Mouse (Mus musculus) Patski (cell line): Measurements from ENCODE around the gene Wdfy1. TPM values are rescaled to one million over a fixed set of nuclear protein-coding genes. Genes with fewer than 3 reads are reported as not detected.

Experiments
- ATAC-seq: fragments of 100-300 bp; one replicate; pipeline ENCODE4 v1.8.0; 2021
- CTCF ChIA-PET: fragments of 350-600 bp; sonication (Branson Sonifier 250); formaldehyde crosslinking; loops from one replicate; lab custom pipeline; 2022; ENCODE audit warnings: inconsistent platforms; lab: Charles Lee
- POLR2A ChIA-PET: fragments of 350-600 bp; sonication (Branson Sonifier 250); formaldehyde crosslinking; loops from one replicate; lab custom pipeline; 2022; ENCODE audit warnings: antibody characterized with exemption, inconsistent platforms; lab: Charles Lee
- DNase-seq: peaks from one replicate; pipeline ENCODE4 v3.0.0-alpha.2; 2011; ENCODE audit warnings: low read depth, low spot score
- H3K27me3 ChIP-seq: fragments of 371-371 bp; one replicate; pipeline ENCODE4 v1.5.1; 2021
- CTCF ChIP-seq: fragments of 100-300 bp; IDR thresholded peaks from one replicate; pipeline ENCODE4 v1.5.1; 2021
- in situ Hi-C: fragments of 300-500 bp; cut with MboI; formaldehyde crosslinking; loops from 3 replicates; pipeline ENCODE4 v1.11.1; 2018; ENCODE audit warnings: low pct_unique_long_range_greater_than_20kb, mixed read lengths
- polyA plus RNA-seq: library from polyadenylated mRNA; unstranded; gene quantifications from one replicate; pipeline ENCODE4 v1.2.3, GENCODE M21; 2021

Gene Wdfy1
- polyA plus RNA-seq = 37.1 TPM

DNA sequence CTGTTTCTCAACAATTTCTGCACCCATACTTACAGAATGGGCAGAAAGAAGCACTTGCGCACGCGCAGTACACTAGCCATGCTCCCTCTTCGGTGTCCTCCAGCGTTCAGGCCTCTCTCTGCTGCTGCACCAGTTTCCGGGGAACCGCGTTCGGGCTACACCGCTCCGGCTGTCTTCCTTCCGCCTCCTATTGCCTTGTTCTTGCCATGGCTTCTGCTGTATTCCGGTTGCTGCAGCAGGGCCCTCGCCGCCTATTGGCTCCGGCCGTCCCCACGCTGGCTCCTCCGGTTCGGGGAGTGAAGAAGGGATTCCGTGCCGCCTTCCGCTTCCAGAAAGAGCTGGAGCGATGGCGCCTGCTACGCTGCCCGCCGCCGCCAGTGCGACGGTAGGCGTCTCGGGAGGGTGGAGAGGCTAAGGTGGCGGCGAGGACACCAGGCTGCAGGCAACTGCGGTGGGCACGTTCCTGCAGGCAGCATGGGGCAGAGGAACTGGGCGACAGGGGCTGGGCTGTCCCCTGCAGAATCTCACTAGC lies at the start of gene Wdfy1, which contains the start of gene Mrpl44:
Gene Wdfy1 (minus strand): TSS at position 217 of the 532 bp plus-strand sequence.
Gene Mrpl44 (plus strand): TSS at position 92 of the 532 bp plus-strand sequence.
- ChIA-PET CTCF (no interaction called here), POLR2A (interaction anchor here (0.6 to 1.9 kb wide), 2 partner anchors 14 to 1055 kb away, joined by 3 to 4 read pairs; no protein-coding TSS in a partner anchor)
- DNase-seq (peak; percentile 80), ATAC-seq (peak; percentile 97)
- in situ Hi-C loops = no loop called here
- no peaks in the 10 kb centered on the region for H3K27me3 ChIP-seq
- no peak for TF ChIP-seq CTCF

DNA sequence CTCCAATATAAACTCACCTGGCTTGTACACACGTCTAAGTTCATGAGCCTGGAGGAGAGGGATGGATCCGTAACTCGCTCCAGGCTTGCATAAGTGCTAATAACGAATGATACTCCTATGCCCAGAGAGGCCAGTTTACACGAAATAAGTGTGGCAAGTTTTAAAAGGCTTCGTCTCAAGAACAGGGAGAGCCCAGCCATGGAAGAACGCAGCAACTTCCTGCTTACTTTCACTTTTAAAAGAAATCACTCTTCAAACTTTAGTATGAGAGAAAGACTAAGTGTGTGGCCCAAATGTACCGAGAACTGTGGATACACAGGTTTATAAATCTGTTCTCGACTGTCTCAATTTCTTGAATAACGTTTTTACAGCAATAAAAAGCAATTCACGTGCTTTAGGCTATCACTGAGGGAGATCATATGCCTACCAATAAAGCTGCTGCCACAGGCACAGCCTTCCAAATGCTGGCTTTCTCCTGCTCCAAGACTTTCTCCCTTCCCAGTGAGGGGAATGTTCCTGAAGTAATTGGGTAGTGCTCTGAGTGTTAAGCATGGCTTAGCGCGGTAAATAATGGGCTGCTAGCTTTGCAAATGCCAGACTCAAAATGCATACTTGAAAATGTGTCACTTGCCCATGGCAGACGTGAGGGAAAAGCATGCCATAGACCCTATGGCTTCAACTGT lies 48.1 kb upstream of the Wdfy1 start:
- DNase-seq = no peak
- CTCF ChIA-PET = no interaction called here
- in situ Hi-C loops = no loop called here
- peaks cover 4% of the 10 kb centered on the region for H3K27me3 ChIP-seq
- no peak for ATAC-seq
- no peak for TF ChIP-seq CTCF
- POLR2A ChIA-PET = no interaction called here

GRCm38 (mm10) chr1:79822806-79823525 lies 47.0 kb upstream of the Wdfy1 start:
- ATAC-seq = peak; percentile 79
- in situ Hi-C loops = no loop called here
- no peaks in the 10 kb centered on the region for H3K27me3 ChIP-seq
- CTCF ChIA-PET = no interaction called here
- DNase-seq = no peak
- POLR2A ChIA-PET = no interaction called here
- no peak for TF ChIP-seq CTCF

GRCm38 (mm10) chr1:79819296-79819879 lies 43.4 kb upstream of the Wdfy1 start:
- ATAC-seq (no peak), DNase-seq (no peak)
- CTCF ChIA-PET = no interaction called here
- in situ Hi-C loops = no loop called here
- no peak for TF ChIP-seq CTCF
- H3K27me3 ChIP-seq = no peaks in the 10 kb centered on the region
- POLR2A ChIA-PET = no interaction called here

DNA sequence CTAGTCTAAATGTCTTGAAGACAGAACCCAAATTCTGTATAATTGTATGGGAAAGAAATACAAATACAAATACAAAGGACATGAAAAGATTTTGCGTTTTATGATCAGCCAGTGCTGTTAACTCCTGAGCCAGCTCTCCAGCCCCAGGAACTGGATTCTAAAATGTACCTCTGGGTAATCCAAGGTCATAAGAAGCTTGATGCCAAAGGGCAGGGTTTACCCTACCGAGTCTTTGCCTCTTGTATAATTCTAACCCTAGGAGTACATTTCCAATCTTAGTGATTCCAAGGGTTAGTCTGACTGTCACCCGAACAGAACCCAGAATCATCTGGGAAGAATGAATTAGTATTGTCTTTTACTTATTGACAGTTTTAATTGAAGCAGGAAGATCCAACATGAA lies 39.5 kb upstream of the Wdfy1 start:
- ATAC-seq = no peak
- H3K27me3 ChIP-seq = peaks cover 2% of the 10 kb centered on the region
- POLR2A ChIA-PET = no interaction called here
- no peak for TF ChIP-seq CTCF
- in situ Hi-C loops = no loop called here
- CTCF ChIA-PET = interaction anchor here (0.7 kb wide), 1 partner anchor 15 kb away, joined by 3 read pairs; no protein-coding TSS in a partner anchor
- DNase-seq = no peak

DNA sequence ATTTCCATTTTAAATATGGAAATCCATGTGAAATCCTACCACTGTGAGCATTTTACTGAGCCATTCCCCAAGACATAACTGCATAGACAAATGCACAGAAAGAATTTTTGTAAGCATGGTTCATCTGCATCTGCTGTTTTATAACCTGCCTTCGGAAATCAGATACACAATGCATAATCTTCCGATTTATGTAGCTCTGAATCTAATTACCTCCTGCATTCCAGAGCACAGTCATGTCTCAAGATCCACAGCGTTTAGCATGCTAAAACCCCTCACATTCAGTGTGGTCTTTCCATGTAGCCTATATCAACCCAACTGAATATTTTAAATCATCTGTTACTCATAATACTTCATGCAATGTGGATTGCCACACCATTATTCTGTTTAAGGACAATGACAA lies 33.5 kb upstream of the Wdfy1 start:
- ATAC-seq = no peak
- in situ Hi-C loops = no loop called here
- POLR2A ChIA-PET = no interaction called here
- TF ChIP-seq CTCF = no peak
- CTCF ChIA-PET = no interaction called here
- no peak for DNase-seq
- H3K27me3 ChIP-seq = peaks cover 12% of the 10 kb centered on the region

- CTCF ChIA-PET = interaction anchor here (1.5 kb wide), 1 partner anchor 10 kb away, joined by 3 read pairs; no protein-coding TSS in a partner anchor
- TF ChIP-seq CTCF = no peak
Measured at GRCm38 (mm10) chr1:79806865-79807264, 30.9 kb upstream of the Wdfy1 start.

DNA sequence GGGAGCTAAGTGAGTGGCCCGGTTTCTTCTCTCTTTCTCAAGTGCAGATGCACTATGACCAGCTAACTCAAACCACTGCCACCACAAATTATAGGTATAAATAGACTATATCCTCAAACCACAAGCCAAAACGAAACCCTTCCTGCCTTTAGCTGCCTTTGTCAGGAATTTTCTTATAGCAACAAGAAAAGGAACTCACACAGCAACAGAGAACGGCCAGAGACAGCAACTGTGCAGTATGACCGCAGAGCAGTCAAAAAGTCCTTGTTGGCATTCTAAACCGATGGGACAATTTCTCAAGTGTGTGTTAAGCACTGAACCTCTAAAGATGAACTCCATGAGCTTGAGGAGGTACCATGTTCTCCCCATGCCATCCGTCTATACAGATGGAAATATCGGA lies 27.7 kb upstream of the Wdfy1 start:
- no peak for ATAC-seq

More at GRCm38 (mm10) chr1:79806865-79807264, 30.9 kb upstream of the Wdfy1 start:
- POLR2A ChIA-PET = no interaction called here
- peaks cover 17% of the 10 kb centered on the region for H3K27me3 ChIP-seq
- ATAC-seq (peak; percentile 44), DNase-seq (no peak)
- in situ Hi-C loops = no loop called here

DNA sequence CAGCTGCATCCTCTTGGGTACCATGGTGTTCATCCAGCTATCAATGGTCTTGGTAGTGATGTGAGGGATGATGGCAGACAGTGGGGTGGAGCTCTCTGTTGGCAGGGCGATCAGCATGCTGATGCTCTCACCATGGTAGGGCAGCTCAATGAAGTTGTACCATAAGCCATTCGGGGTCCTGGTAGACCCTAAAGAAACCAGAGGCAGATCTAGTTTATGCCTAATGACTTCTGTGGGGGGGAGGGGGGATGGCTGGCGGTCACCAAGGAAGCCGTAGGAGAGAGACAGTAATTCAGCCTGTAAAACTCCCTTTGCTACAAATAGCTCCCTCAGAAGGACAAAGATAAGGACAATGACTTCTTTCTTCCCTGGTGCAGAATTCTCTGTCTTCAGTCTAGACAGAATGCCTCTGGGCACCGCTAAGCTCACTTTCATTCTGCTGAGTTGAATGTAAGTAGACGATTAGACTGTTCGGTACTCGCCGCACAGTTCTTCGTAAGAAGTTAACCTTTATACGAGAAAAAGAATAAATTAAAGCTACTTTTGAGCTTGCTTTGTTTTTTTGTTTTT lies 27.0 kb upstream of the Wdfy1 start:
- ChIA-PET CTCF (interaction anchor here (1.4 kb wide), 1 partner anchor 15 kb away, joined by 4 read pairs; no protein-coding TSS in a partner anchor), POLR2A (interaction anchor here (0.6 kb wide), 1 partner anchor 719 kb away, joined by 3 read pairs; no protein-coding TSS in a partner anchor)
- no peak for TF ChIP-seq CTCF
- ATAC-seq (no peak), DNase-seq (no peak)
- peaks cover 25% of the 10 kb centered on the region for H3K27me3 ChIP-seq
- in situ Hi-C loops = no loop called here

More for the DNA sequence above, 27.7 kb upstream of the Wdfy1 start:
- peaks cover 27% of the 10 kb centered on the region for H3K27me3 ChIP-seq
- no peak for DNase-seq
- in situ Hi-C loops = no loop called here
- TF ChIP-seq CTCF = no peak
- ChIA-PET CTCF (interaction anchor here (2.1 kb wide), 1 partner anchor 9 kb away, joined by 6 read pairs; no protein-coding TSS in a partner anchor), POLR2A (no interaction called here)

GRCm38 (mm10) chr1:79797084-79797483 lies 21.1 kb upstream of the Wdfy1 start:
- DNase-seq (no peak), ATAC-seq (no peak)
- peaks cover 18% of the 10 kb centered on the region for H3K27me3 ChIP-seq
- no peak for TF ChIP-seq CTCF
- CTCF ChIA-PET = interaction anchor here (1.0 kb wide), 1 partner anchor 9 kb away, joined by 3 read pairs; no protein-coding TSS in a partner anchor
- POLR2A ChIA-PET = no interaction called here
- in situ Hi-C loops = no loop called here
